23 mouse cellular contexts compared by ENCODE assay signal in genomic region chr8:89783311-89783710, GRCm38 (mm10).
A peak's percentile ranks its signal among the peaks of the same experiment; 100 is the strongest.
DNase-seq lines count a peak whose midpoint lies in the region; ATAC-seq and TF ChIP-seq lines count a peak whose summit lies in the region.
"Had no signal": no experiment of that assay in that cellular context is flagged by ENCODE, and none has a peak within 500 bp of the region (broad histone marks: within the 10 kb centered on the region; RNA-seq: fewer than 3 reads in every experiment).

No protein-coding gene starts in this region.

- 74% methylated on average over 5 of the region's 5 CpGs for WGBS in kidney, embryonic 15.5 days
- WGBS in kidney, embryonic 14.5 days: 73% methylated on average over 5 of the region's 5 CpGs
- WGBS in neural tube, embryonic 12.5 days: 68% methylated on average over 5 of the region's 5 CpGs
- 83% methylated on average over 5 of the region's 5 CpGs for WGBS in olfactory bulb, adult 2 months

- TF ChIP-seq POLR2A in olfactory bulb, adult 2 months (IDR thresholded peaks at IDR 0.05; ENCODE audit: insufficient read depth, low read depth, low read length): no peak

- H3K4me3 ChIP-seq in kidney, embryonic 15.5 days (replicated peaks): no peak overlapping the region
- H3K4me3 ChIP-seq in kidney, embryonic 14.5 days (ENCODE audit: low read length): no peak overlapping the region
- no peak overlapping the region for H3K4me3 ChIP-seq in neural tube, embryonic 12.5 days
- H3K4me3 ChIP-seq in olfactory bulb, adult 2 months (ENCODE audit: insufficient read depth, low read depth, low read length): no peak overlapping the region
- H3K4me3 ChIP-seq: forebrain, embryonic 10.5 days; forebrain, embryonic 13.5 days; heart, embryonic 15.5 days had no signal

- no peaks in the 10 kb centered on the region for H3K9me3 ChIP-seq in kidney, embryonic 15.5 days (replicated peaks)
- H3K9me3 ChIP-seq in kidney, embryonic 14.5 days (ENCODE audit: control insufficient read depth, low read length): no peaks in the 10 kb centered on the region
- no peaks in the 10 kb centered on the region for H3K9me3 ChIP-seq in neural tube, embryonic 12.5 days
- H3K9me3 ChIP-seq: forebrain, embryonic 10.5 days; forebrain, embryonic 13.5 days; heart, embryonic 15.5 days had no signal

- 0 out of 2 replicates have a peak overlapping the region, but pooled peaks have one; percentile 20 for H3K27ac ChIP-seq in kidney, embryonic 15.5 days
- H3K27ac ChIP-seq in kidney, embryonic 14.5 days (ENCODE audit: low read depth, low read length): no peak overlapping the region; the same call in 1 of the 2 replicates
- H3K27ac ChIP-seq in neural tube, embryonic 12.5 days: no peak overlapping the region
- peak overlapping the region; percentile 20; the same call in 1 of the 2 replicates for H3K27ac ChIP-seq in olfactory bulb, adult 2 months (ENCODE audit: insufficient read depth, low read depth, low read length)
- H3K27ac ChIP-seq: forebrain, embryonic 10.5 days; forebrain, embryonic 13.5 days; heart, embryonic 15.5 days; hindbrain, embryonic 14.5 days had no signal

- no peak for ATAC-seq in kidney, embryonic 15.5 days (replicated peaks; ENCODE audit: low FRiP score)
- ATAC-seq in kidney, embryonic 14.5 days (ENCODE audit: low FRiP score, low TSS enrichment): no peak
- ATAC-seq in neural tube, embryonic 12.5 days (ENCODE audit: low FRiP score, low read depth): no peak
- ATAC-seq: activated CD4-positive, CD25-positive, alpha-beta regulatory T cell, adult 4 months; forebrain, embryonic 13.5 days; forebrain, embryonic 16.5 days had no signal

- H3K27me3 ChIP-seq in kidney, embryonic 15.5 days: peaks cover 5% of the 10 kb centered on the region; the same call in 1 of the 2 replicates
- no peaks in the 10 kb centered on the region for H3K27me3 ChIP-seq in kidney, embryonic 14.5 days (ENCODE audit: control insufficient read depth, insufficient read depth, low read length)
- peaks cover 4% of the 10 kb centered on the region; the same call in 1 of the 2 replicates for H3K27me3 ChIP-seq in neural tube, embryonic 12.5 days (replicated peaks)

- H3K4me2 ChIP-seq in kidney, embryonic 15.5 days: no peak overlapping the region
- H3K4me2 ChIP-seq in kidney, embryonic 14.5 days (replicated peaks; ENCODE audit: low read depth, low read length): no peak overlapping the region
- peak overlapping the region; percentile 16; the same call in 1 of the 2 replicates for H3K4me2 ChIP-seq in neural tube, embryonic 12.5 days (replicated peaks)
- H3K4me2 ChIP-seq: forebrain, embryonic 13.5 days; heart, embryonic 11.5 days; heart, embryonic 15.5 days; hindbrain, embryonic 14.5 days had no signal

- no peak for DNase-seq in neural tube, embryonic 10.5 days (ENCODE audit: extremely low spot score, low spot score)
- DNase-seq in B cell, adult 2 months: no peak
- DNase-seq: adrenal gland, adult 8-10 months; adrenal gland, postnatal 25 days; cerebellum, adult 11-12 months; cerebellum, adult 8-10 months; cerebellum, postnatal 10 days; cerebellum, postnatal 36 days; gastrocnemius, postnatal 10 days; gastrocnemius, postnatal 36 days; heart, postnatal 10 days; heart, postnatal 36 days had no signal

- no peak overlapping the region for H3K9ac ChIP-seq in kidney, embryonic 15.5 days
- no peak overlapping the region for H3K9ac ChIP-seq in kidney, embryonic 14.5 days (ENCODE audit: low read depth, low read length)
- no peak overlapping the region for H3K9ac ChIP-seq in neural tube, embryonic 12.5 days
- H3K9ac ChIP-seq: forebrain, embryonic 13.5 days; heart, embryonic 15.5 days; hindbrain, embryonic 14.5 days had no signal

- H3K36me3 ChIP-seq in kidney, embryonic 15.5 days: no peaks in the 10 kb centered on the region
- H3K36me3 ChIP-seq in kidney, embryonic 14.5 days (ENCODE audit: control insufficient read depth, insufficient read depth, low read length): no peaks in the 10 kb centered on the region
- no peaks in the 10 kb centered on the region for H3K36me3 ChIP-seq in neural tube, embryonic 12.5 days
- H3K36me3 ChIP-seq: forebrain, embryonic 10.5 days; heart, embryonic 15.5 days had no signal

- TF ChIP-seq CTCF in olfactory bulb, adult 2 months (IDR thresholded peaks at IDR 0.05; ENCODE audit: insufficient read depth, low read depth, low read length): no peak

- H3K4me1 ChIP-seq in kidney, embryonic 15.5 days: peaks cover 41% of the 10 kb centered on the region
- H3K4me1 ChIP-seq in kidney, embryonic 14.5 days (ENCODE audit: control insufficient read depth, insufficient read depth, low read length): peaks cover 13% of the 10 kb centered on the region
- H3K4me1 ChIP-seq in neural tube, embryonic 12.5 days: peaks cover 30% of the 10 kb centered on the region
- H3K4me1 ChIP-seq in olfactory bulb, adult 2 months (ENCODE audit: control insufficient read depth, insufficient read depth, low read length): peaks cover 7% of the 10 kb centered on the region
- H3K4me1 ChIP-seq: heart, embryonic 15.5 days had no signal

Comparison
In these comparisons a context has a peak if more than half of its experiments do, and no peak if none do; other contexts are left out.
1. H3K27ac ChIP-seq: peak in kidney, embryonic 15.5 days (single experiment) and olfactory bulb, adult 2 months (single experiment); none in kidney, embryonic 14.5 days (single experiment) and neural tube, embryonic 12.5 days (single experiment).